Mouse (Mus musculus) hindbrain, embryonic 11.5 days (tissue): Measurements from ENCODE around the gene Nags. TPM values are rescaled to one million over a fixed set of nuclear protein-coding genes. Genes with fewer than 3 reads are reported as not detected.
"Not testable (repeated sequence)": the region's sequence is repeated elsewhere in the genome, so short reads cannot be mapped to it uniquely, and the experiment has no call there.

Experiments
- ATAC-seq: fragments of 200-750 bp; cut with Nextera tagmentation; 2 replicates; pipeline ENCODE4 v1.8.0; 2017; ENCODE audit warnings: mild to moderate bottlenecking, moderate TSS enrichment, moderate library complexity; ENCODE audit not compliant: low FRiP score
- DNase-seq: peaks from one replicate; pipeline ENCODE4 v3.0.0-alpha.2; 2015; ENCODE audit warnings: low spot score
- H3K27ac ChIP-seq: fragments of 300-500 bp; sonication (generic); 2 replicates; pipeline ENCODE4 v1.5.1; 2014; ENCODE audit warnings: mild to moderate bottlenecking, low read depth, low read length
- H3K27me3 ChIP-seq: fragments of 300-500 bp; sonication (generic); 2 replicates; pipeline ENCODE4 v1.6.1; 2014; ENCODE audit warnings: mild to moderate bottlenecking, low read length, moderate library complexity, mixed read lengths; ENCODE audit not compliant: control insufficient read depth, insufficient read depth
- H3K36me3 ChIP-seq: fragments of 300-500 bp; sonication (generic); 2 replicates; pipeline ENCODE4 v1.6.1; 2014; ENCODE audit warnings: mild to moderate bottlenecking, low read length, moderate library complexity, mixed read lengths; ENCODE audit not compliant: control insufficient read depth, insufficient read depth
- H3K4me1 ChIP-seq: fragments of 300-500 bp; sonication (generic); replicated peaks from 2 replicates; pipeline ENCODE4 v1.6.1; 2014; ENCODE audit warnings: low read length, mixed read lengths; ENCODE audit not compliant: control insufficient read depth, insufficient read depth
- H3K4me2 ChIP-seq: fragments of 300-500 bp; sonication (generic); replicated peaks from 2 replicates; pipeline ENCODE4 v1.6.1; 2014; ENCODE audit warnings: mild to moderate bottlenecking, low read depth, low read length
- H3K4me3 ChIP-seq: fragments of 300-500 bp; sonication (generic); 2 replicates; pipeline ENCODE4 v1.5.1; 2014; ENCODE audit warnings: low read depth, low read length
- H3K9ac ChIP-seq: fragments of 300-500 bp; sonication (generic); 2 replicates; pipeline ENCODE4 v1.6.1; 2014; ENCODE audit warnings: low read depth, low read length
- H3K9me3 ChIP-seq: fragments of 300-500 bp; sonication (generic); 2 replicates; pipeline ENCODE4 v1.6.1; 2016; ENCODE audit warnings: low read length; ENCODE audit not compliant: control insufficient read depth
- WGBS: fragments of 180-500 bp; shearing (Covaris S2); extraction: QIAGEN DNeasy Blood & Tissue Kit; methylation state at CpG from one replicate; pipeline ENCODE4 v1.1.7; 2014; 5-methylcytosine and 5-hydroxymethylcytosine counted together
- polyA plus RNA-seq: library from polyadenylated mRNA; unstranded; fragments of >200 nt; fragmentation: Nextera tagmentation; extraction: Ambion mirVana; gene quantifications from 2 replicates; pipeline ENCODE4 v1.2.1, GENCODE M21; 2014

The Nags gene
- polyA plus RNA-seq, 1 experiment from 2014 or later: 0.14 TPM

DNA sequence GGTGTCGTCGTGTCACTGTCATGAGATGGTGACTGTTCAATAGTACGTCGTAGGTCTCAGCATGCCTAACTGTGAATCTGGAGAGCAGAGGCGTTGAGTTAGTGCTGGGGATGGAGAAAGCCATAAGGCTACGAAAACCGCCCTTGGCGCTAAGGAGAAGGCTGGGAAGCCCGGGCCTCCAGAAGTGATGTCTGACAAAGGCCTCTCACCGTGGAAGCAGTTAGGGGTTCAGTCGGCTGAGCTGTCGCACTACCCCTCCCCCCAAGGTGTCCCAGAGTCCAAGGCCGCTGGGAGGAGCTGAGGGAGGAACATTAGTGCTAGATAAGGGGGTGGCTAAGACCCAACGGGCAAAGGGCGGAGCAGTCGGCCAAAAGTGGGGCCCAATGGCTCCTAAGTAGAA, 692 bp downstream of the Nags start:
- H3K9ac ChIP-seq: no peak overlapping the region
- H3K9me3 ChIP-seq: no peaks in the 10 kb centered on the region
- H3K27ac ChIP-seq: no peak overlapping the region
- H3K27me3 ChIP-seq: peaks cover 54% of the 10 kb centered on the region
- H3K4me3 ChIP-seq: peak overlapping the region; percentile 20; the same call in 1 of the 2 replicates
- no peaks in the 10 kb centered on the region for H3K36me3 ChIP-seq
- DNase-seq (peak; percentile 46), ATAC-seq (no peak)
- WGBS: 5% methylated on average over 16 of the region's 16 CpGs
- H3K4me1 ChIP-seq: peaks cover 7% of the 10 kb centered on the region; the same call in 1 of the 2 replicates
- H3K4me2 ChIP-seq: peak overlapping the region; percentile 29

DNA sequence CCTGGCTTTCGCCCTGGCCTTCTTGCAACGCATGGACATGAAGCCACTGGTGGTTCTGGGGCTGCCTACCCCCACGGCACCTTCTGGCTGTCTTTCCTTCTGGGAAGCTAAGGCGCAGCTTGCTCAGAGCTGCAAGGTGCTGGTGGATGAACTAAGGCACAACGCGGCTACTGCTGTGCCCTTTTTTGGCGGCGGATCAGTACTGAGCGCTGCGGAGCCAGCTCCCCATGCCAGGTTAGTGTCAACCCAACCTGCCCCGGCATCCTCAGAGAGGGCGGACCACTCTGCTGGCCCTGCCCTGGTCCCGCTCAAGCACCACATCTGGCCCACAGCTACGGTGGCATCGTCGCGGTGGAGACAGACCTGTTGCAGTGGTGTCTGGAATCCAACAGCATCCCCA, 1.2 kb downstream of the Nags start:
- no peaks in the 10 kb centered on the region for H3K36me3 ChIP-seq
- no peak overlapping the region for H3K9ac ChIP-seq
- peaks cover 54% of the 10 kb centered on the region for H3K27me3 ChIP-seq
- H3K4me2 ChIP-seq: no peak overlapping the region
- ATAC-seq: no peak
- peaks cover 7% of the 10 kb centered on the region; the same call in 1 of the 2 replicates for H3K4me1 ChIP-seq
- no peaks in the 10 kb centered on the region for H3K9me3 ChIP-seq
- H3K27ac ChIP-seq: no peak overlapping the region
- WGBS: 11% methylated on average over 17 of the region's 17 CpGs
- DNase-seq: peak; percentile 28
- no peak overlapping the region for H3K4me3 ChIP-seq

DNA sequence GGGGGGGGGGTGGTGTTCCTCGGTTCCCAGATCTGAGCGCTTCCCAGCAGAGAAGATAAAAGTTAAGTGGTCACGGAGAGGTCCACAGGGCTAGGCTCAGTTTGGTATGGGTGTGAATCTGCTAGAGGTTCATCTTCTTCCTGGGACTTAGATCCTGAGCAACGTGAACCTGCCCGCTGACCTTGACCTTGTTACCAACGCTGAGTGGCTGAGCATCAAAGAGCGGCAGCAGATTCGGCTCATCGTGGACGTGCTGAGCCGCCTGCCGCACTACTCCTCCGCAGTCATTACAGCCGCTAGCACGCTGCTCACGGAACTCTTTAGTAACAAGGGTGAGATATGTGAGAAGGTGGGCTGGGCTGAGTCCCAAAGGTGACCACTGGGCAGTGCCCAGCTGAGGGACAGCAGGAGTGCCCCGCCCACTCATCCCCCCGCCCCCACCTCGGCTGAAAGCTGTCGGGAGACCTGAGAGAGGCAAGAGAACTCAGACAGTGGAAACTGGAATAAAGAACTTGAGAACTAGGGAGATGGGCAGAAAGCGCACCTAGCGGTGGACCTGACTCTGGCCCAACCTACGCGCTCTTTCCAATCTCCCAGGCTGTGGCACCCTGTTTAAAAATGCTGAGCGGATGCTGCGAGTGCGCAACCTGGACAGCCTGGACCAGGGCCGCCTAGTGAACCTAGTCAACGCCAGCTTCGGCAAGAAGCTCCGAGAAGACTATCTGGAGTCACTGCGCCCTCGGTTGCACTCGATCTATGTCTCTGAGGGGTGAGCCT, 2.1 kb downstream of the Nags start:
- Histone ChIP-seq H3K9me3 (no peaks in the 10 kb centered on the region), H3K4me1 (peaks cover 7% of the 10 kb centered on the region; the same call in 1 of the 2 replicates), H3K4me2 (no peak overlapping the region), H3K27me3 (peaks cover 54% of the 10 kb centered on the region), H3K4me3 (no peak overlapping the region), H3K9ac (no peak overlapping the region), H3K27ac (no peak overlapping the region), H3K36me3 (no peaks in the 10 kb centered on the region)
- WGBS: 13% methylated on average over 34 of the region's 34 CpGs
- no peak for ATAC-seq
- peak; percentile 34 for DNase-seq

DNA sequence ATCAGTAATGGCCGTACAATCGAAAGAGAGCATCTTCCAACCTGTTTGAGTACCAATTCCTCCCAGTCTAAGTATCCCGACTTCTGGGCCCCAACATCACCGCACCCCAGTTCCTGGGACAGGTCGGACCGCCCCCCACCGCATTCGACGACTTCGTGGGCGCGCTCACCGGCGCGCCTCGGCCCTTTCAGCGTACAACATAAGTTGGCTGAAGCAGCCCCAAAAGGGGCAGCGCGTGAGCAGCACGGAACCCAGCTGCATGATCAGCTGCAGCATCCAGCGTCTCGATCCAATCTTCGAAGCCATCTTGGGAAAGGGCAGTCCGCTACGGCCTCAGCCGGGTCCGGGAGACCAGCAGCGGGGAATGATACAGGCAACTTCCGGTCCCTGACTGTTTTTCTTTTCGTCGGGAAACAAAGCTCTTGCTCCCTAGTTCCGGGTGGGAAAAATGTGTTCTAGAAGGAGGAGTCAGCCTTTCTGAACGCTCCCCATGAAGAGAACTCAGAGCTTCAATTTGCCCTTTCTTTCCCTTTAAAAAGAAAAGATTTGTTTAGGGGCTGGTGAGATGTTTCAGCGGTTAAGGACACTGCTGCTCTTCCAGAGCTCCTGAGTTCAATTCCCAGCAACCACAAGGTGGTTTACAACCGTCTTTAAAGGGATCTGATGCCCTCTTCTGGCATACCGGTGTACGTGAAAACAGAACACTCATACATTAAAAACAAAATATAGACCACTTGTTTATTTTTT, 10.9 kb downstream of the Nags start, which contains the start of gene Tmem101:
Gene Tmem101, minus strand, starts transcription at position 366 of the 747 bp plus-strand sequence.
- ATAC-seq: peak; percentile 84
- DNase-seq: peak; percentile 92
- Histone ChIP-seq H3K27me3 (no peaks in the 10 kb centered on the region), H3K4me3 (peak within 1 kb of the TSS; percentile 71), H3K4me2 (peak within 1 kb of the TSS; percentile 70), H3K36me3 (no peaks in the 10 kb centered on the region), H3K27ac (0 out of 2 replicates have a peak within 1 kb of the TSS, but pooled peaks have one; percentile 40), H3K4me1 (no peaks in the 10 kb centered on the region), H3K9me3 (no peaks in the 10 kb centered on the region), H3K9ac (peak within 1 kb of the TSS; percentile 70)
- under 1% methylated on average over 37 of the region's 37 CpGs for WGBS

DNA sequence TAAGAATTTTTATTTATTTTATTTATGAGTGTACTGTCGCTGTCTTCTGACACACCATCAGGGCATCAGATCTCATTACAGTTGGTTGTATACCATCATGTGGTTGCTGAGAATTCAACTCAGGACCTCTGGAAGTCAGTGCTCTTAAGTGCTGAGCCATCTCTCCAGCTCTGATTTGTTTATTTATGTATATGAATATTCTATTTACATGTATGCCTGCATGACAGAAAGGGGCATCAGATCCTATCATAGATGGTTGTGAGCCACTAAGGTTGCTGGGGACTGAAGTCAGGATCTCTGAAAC, 11.4 kb downstream of the Nags start:
- no peak overlapping the region for H3K9ac ChIP-seq
- ATAC-seq (no peak; the same call in 1 of the 2 replicates), DNase-seq (no peak)
- H3K4me2 ChIP-seq: no peak overlapping the region
- H3K27ac ChIP-seq: no peak overlapping the region
- no peaks in the 10 kb centered on the region for H3K27me3 ChIP-seq
- 8% methylated on average over 1 of the region's 1 CpGs for WGBS
- no peaks in the 10 kb centered on the region for H3K4me1 ChIP-seq
- H3K36me3 ChIP-seq: no peaks in the 10 kb centered on the region
- no peak overlapping the region for H3K4me3 ChIP-seq
- H3K9me3 ChIP-seq: no peaks in the 10 kb centered on the region

DNA sequence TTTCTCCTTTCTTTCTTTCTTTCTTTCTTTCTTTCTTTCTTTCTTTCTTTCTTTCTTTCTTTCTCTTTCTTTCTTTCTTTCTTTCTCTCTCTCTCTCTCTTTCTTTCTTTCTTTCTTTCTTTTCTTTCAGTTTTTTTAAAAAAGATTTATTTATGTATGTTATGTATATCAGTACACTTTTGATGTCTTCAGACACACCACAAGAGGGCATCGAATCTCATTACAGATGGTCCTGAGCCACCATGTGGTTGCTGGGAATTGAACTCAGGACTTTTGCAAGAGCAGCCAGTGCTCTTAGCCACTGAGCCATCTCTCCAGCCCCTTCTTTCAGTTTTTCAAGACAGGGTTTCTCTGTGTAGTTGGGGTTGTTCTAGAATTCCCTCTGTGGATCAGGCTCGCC, 12.7 kb downstream of the Nags start:
- H3K9me3 ChIP-seq, H3K9ac ChIP-seq, H3K36me3 ChIP-seq, H3K4me3 ChIP-seq, DNase-seq, H3K27ac ChIP-seq, H3K4me2 ChIP-seq, H3K4me1 ChIP-seq, H3K27me3 ChIP-seq, ATAC-seq: not testable (repeated sequence)
- 86% methylated on average over 2 of the region's 2 CpGs for WGBS

DNA sequence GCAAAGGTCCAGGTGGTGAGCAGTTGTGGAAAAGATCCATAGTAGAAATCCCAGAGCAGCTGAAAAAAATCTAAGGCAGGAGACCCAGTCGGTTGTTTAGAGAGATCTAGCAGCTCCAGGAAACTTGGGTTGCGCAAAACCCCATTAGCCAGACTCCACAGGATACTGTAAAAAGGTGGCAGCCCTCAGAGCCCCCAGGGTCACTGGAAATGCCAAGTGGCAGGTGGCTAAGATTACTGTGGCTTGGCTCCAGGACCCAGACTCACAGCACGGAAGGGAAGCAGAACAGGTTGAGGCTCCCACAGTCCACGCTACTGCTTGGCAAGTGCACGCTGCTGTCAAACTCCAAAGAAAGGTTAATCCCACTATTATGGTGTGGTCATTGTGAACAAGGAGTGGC, 14.5 kb downstream of the Nags start:
- ATAC-seq: no peak
- Histone ChIP-seq H3K9me3 (no peaks in the 10 kb centered on the region), H3K9ac (no peak overlapping the region), H3K4me2 (no peak overlapping the region), H3K27ac (no peak overlapping the region), H3K4me3 (no peak overlapping the region), H3K27me3 (no peaks in the 10 kb centered on the region), H3K4me1 (no peaks in the 10 kb centered on the region), H3K36me3 (0 out of 2 replicates have a peak, but pooled peaks cover 2% of the 10 kb centered on the region)
- WGBS: 81% methylated on average over 5 of the region's 5 CpGs
- no peak for DNase-seq

DNA sequence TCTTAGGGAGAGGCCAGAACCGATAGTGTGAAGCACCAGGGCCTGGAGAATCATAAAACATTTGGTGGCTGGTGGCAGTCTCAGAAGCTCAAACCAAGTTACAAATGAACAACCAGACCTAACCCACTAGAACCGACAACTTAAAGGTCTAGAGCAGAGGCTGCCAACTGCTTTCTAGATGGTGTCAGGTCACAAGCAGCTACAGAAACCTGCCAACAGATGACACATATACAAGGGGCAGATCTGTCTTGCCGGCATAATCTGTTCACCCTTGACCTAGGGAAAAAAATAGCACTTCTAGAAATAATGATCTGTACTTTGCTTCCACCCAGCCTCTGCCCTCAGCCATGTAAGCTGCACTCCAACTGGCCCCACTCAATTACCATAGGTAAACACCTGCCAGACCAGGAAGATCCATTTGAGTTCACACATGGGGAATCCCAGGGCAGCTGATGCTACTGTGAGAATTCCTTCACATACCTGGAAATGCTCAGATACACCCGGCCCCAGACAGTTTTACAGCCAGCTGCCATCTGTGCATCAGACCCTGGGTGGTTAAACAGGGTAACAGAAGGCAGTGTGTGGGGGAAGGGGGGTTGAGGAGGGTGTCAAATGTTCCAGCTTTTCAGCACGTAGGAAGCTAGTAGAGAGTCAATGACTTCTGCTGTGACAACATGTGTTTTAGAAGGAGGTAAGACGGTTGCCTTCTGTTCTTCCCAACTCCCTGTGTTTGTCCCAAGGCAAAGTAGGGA, 20.8 kb downstream of the Nags start:
- DNase-seq (no peak), ATAC-seq (no peak)
- no peak overlapping the region for H3K27ac ChIP-seq
- H3K4me3 ChIP-seq: no peak overlapping the region
- no peaks in the 10 kb centered on the region for H3K4me1 ChIP-seq
- 79% methylated on average over 6 of the region's 6 CpGs for WGBS
- H3K27me3 ChIP-seq: no peaks in the 10 kb centered on the region
- peaks cover 12% of the 10 kb centered on the region; the same call in 1 of the 2 replicates for H3K36me3 ChIP-seq
- no peak overlapping the region for H3K9ac ChIP-seq
- no peak overlapping the region for H3K4me2 ChIP-seq
- H3K9me3 ChIP-seq: no peaks in the 10 kb centered on the region
